Mouse (Mus musculus): ENCODE measurements at regions not wholly inside any gene's neighbourhood (a gene's known extent, or its start where the extent isn't known, plus 50 kb on each side); places are given as distances from the start of the nearest gene placed in this dataset.

DNA sequence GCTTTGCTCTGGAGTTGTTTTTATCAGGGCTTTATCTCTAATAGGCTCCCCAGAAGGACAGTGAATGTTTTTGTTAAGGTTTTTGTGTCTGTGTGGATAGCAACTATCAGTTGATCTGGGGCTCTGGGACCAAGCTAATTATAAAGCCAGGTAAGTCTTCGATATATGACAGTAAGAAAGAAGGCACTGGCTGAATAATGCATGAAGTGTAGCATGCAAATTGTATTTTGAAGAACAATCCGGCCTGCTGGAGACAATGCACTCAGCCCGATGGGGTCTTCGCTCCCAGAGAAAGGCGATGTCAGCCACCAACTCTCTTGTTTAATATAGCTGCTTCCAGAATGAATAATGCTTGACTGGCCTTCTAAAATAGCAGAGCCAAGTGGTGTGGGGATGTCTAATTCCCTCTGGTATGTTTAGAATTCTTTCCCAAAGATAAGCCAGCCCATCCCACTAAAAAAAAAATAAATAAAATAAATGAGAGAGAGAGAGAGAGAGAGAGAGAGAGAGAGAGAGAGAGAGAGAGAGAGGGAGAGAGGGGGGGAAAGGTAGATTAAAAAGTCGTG is 68.6 kb downstream of the Dad1 start:
- no peak for DNase-seq

DNA sequence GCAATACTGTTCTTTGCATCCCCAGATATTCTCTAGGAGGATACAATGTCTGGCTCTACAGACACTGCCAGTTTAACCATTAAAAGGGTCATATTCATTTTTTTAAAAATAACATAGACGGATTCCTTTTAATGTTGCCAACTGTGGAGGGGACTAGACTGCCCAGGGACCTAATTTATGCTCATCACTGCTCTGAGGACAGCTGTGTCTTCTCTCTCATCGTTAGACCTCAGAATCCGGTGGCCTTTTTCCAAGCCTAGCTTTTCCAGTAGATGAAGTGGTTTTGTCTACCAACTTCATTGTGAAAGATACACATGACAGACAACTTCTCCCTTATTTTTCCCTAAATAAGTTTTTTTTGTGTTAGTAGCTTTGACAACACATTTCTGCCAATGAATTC is 70.0 kb downstream of the Dad1 start:
- DNase-seq, result no peak

DNA sequence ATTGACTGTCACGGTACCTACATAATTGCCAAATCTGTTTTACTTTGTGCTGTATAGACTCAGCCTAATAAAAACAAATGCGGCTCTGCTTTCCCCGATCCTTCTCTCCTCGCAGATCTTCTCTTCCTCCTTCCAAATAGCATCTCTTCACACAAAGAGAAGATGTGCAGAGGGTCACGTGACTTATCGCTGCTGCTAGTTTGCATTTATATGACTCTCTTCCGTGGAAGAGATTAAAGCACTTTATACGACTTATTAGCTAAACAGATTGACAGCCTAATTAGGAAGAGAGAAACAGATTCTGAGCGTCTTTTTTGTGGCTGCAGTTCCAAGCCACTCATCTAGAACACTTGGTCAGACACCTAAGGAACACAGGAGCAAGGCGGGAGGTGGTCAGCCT is 71.1 kb downstream of the Dad1 start:
- no peak for DNase-seq

DNA sequence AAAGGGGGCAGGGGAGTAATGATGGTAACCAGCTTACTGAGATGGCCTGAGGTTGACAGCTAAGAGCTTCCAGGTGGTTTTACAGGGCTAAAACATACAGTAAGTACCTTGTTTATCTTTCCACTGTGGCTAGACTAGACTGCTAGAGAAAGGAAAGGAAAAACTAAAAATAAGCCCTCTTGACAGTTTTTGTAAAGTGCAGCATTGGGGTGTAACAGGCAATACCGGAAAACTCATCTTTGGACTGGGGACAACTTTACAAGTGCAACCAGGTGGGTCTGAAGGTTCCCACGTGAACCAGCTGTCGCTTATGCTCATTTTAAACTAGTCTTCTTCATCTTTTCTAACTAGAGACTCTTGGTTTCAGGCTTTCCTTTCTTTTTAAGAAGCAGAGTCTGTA is 72.6 kb downstream of the Dad1 start:
- no peak for DNase-seq

DNA sequence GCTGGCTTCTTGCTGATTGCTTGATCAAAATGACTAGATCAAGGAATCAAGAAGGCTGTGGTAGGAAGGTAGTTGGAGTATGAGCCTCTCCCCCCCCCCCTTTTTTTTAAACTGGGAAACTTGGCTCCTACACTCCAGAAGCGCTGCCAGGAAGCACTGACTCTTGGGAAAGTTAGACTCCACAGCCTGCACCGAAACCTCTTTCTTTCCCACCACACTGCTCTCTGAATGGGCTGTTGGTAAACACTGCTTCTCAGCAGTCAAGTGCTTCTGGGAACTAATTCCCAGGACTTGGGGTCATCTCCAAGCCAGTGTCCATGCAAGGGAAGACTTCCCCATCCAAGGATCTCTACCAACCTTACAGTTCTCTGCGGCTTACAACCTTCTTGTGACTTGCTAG is 73.2 kb downstream of the Dad1 start:
- DNase-seq, result no peak

DNA sequence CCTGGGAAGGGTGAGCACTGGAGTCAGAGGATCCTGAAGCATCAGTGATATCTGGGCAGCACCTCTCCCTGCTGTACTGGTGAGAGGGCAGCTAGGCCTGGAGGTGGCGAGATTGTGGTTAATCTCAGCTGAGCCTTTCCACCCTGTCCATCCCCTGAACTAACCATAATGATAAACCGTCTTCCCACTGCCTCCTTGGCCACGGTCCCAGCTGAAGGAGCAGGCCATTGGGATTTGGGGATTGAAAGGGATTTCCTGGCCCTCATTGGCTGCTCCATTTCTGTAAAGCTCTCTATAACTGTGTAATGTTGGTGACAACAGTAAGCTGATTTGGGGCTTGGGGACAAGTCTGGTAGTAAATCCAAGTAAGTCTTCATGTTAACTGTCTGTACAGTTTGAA is 73.6 kb downstream of the Dad1 start:
- DNase-seq, result no peak

DNA sequence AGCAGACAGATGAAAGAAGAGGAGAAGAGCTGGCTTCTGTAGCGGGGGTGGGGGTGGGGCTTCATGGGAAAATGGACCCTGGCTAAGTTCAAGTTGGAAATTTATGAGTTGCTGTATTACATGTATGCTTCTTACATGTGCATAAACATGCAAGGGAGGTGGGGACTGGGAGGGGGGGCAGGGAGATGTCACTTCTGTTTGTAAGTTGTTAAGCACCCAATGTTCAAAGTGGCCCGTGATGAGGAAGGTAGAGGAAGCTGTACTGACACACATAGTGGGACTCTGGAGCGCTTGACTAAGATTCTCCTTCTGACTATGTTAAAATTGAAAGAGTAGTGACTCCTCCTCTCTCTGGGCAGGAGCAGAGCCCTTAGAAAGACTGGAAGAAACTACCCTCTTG is 75.0 kb downstream of the Dad1 start:
- DNase-seq, result no peak

DNA sequence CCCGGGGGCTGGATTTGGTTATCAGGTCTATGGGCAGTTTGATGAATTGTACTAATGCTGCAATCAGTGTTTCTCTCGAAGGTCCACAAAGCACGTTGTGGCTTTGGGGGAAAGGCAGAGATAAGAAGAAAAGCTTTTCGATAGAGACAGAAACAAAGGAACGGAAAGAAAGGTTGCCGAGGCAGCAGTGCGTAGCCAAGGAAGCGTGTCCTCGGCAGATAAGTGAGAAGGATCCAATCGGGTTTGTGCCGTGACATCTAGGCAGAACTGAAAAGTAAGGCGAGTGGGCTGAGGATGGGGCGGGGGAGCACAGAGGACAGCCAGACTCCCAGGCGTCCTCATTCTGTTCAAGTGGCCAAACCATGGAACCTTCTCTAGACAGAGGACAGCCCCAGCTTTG is 77.4 kb downstream of the Dad1 start:
- DNase-seq, result no peak

DNA sequence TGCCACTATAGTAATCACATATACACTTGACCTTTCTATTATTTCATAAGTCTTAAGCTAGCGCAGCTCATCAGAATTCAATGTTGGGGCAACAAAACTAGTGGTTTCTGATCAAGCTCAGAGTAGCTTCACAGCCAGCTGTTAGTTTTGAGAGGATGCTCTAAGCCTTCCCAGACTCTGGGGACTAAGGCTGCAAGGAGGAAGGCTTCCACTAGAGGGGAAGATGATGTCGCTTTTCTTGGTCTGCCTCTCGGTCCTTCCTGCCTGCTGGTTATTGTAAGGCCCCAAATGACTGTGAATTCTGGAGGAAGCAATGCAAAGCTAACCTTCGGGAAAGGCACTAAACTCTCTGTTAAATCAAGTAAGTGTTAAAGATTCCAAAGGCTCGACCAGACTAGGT is 78.4 kb downstream of the Dad1 start:
- peak; percentile 67 for DNase-seq

DNA sequence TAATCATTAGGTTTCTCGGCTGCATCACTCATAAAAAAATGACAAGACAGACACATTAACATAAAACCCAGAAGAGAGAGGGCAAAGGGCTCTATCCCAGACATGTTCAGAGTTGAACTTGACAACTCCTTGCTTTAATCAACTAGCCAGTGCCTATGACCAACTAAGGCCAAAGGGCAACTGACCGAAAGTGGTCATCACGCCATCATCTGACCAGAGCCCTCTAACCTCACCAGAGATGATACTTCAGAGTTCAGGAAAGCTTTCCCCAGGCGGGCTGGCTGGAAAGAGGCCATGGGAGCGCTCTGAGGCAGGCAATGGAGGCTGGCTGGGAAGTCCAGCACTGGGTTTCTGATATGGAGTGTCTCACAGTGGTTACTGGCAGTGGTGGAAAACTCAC is 80.6 kb downstream of the Dad1 start:
- DNase-seq, result no peak

DNA sequence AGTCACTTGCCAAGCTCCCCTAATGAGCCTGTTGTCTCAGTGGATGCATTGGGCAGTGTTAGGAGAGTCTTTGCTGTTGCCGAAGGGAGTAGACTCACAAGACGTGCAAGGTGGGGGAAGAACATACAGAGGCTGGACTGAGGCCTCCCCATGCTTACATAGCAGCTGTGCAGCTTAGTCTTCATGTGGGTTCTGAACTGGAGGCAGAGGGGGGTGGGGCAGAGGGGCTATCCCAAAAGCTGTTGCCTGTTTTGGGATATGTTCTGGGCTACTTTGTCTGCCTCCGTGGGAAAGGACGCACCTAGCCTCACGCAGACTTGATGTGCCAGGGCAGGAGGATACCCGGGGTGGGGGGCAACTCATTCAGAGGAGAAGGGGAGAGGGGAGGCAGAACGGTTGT is 84.7 kb downstream of the Dad1 start:
- DNase-seq, result peak; percentile 51

DNA sequence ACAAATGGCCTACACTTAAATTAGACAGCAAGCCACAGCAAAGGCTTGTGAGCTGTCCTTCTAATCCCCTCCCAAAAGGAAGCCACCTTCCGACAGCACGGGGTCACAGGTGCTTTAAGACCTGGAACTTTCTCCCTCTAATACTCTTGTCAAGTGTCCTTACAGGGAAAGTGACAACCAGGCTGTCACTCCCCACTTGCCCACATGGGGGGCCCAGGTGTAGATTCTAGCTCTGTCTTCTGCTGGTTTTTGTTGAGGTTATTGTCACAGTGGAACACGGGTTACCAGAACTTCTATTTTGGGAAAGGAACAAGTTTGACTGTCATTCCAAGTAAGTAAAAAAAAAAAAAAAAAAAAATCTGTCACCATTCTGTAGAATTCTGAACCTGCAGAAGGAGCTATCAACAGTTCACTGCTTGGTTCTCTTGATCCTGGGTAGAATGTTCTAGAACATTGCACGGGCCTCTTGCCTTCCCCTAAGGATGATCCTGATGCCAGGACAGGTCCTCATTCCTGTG is 85.4 kb downstream of the Dad1 start:
- DNase-seq, result peak; percentile 85

DNA sequence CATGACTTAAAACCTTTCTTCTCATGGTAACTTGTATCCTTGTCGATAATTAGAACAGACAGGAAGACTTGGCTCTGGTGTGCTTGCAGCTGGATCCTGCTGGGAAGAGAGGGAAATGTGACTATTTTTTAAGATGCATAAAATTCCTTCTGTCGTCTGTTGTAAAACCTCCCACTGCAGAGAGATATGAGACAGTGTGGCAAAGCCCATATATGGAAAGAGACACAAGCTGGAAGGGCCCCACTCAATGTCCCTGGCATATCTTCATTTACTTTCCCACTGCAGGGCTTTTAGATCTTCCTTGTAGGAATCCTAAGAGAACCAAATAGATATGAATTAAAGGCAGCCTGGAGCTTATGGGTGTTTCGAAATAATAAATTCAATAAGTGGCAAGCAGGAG is 87.8 kb downstream of the Dad1 start:
- no peak for DNase-seq

DNA sequence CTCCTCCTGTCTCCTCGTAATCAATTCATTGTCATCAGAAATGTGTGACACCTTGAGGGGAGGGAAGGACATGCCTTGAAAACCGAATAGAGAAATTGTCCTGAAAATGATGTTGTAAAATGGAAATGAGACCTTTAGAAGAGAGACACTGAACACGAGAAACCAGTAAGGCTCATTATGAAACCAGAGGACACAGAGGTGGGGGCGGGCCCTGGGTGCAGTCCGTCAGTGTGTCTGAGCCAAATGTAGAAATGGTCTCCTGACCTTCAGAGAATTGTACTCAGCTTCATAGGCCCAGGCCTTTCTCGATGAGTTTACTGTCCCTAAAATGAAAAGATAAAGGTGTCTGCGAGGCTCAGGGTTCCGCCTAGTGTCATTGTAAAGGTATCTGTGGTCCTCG is 89.0 kb downstream of the Dad1 start:
- no peak for DNase-seq

DNA sequence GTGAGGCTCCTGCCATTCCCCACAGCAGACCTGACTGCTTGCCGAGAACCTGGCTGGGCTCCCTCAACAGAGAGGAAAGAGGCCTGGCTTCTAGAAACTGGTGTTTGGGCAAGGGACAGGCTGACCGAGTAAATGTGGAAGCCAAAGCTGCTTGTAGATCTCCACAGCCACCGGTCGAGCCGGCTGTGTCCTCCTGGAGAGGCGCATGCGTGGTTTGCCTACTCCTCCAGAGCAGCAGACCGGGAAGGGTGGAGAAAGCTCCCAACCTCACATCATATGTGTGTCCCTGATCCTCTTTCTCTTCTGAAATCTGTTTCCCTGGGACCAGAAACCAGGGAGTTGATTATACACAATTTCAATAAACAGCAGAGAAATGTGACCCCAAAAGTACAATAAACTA is 92.0 kb downstream of the Dad1 start:
- no peak for DNase-seq

DNA sequence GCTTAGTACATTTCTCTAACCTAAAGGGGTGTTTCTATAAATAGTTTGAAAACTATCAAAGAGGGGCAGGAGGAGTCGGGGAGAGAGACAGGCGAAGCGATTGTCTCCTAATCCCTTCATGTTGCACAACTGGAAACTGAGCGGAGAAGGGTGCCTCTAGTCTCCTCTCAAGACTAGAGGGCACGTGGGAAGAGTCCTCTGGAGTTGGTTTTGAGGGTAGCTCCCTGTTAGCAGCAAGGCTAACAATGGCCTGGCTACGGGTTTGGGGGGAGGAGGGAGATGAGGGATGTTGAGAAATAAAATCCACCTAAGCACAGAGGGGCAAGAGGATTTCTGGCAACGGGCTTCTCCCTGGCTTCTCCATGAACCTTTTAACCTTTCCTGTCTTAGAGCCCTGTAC is 92.7 kb downstream of the Dad1 start:
- DNase-seq, result no peak

DNA sequence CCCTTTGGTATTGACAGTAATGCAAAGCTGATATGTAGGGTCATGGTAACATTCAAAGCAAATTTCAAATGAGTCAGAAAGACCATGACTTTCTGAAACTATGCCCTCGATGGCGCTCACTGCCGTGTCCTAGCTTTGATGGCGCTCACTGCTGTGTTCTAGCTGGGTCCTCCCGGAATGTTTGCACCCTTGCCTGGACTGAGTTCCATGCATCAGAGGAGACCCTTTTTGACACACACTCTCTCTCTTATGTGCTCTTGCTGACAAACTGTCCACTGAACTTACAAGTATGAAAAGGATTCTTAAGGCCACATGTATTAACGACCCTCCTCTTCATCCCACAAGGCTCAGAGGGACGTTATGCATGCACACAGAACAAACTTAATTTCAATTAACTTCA is 94.1 kb downstream of the Dad1 start:
- no peak for DNase-seq

DNA sequence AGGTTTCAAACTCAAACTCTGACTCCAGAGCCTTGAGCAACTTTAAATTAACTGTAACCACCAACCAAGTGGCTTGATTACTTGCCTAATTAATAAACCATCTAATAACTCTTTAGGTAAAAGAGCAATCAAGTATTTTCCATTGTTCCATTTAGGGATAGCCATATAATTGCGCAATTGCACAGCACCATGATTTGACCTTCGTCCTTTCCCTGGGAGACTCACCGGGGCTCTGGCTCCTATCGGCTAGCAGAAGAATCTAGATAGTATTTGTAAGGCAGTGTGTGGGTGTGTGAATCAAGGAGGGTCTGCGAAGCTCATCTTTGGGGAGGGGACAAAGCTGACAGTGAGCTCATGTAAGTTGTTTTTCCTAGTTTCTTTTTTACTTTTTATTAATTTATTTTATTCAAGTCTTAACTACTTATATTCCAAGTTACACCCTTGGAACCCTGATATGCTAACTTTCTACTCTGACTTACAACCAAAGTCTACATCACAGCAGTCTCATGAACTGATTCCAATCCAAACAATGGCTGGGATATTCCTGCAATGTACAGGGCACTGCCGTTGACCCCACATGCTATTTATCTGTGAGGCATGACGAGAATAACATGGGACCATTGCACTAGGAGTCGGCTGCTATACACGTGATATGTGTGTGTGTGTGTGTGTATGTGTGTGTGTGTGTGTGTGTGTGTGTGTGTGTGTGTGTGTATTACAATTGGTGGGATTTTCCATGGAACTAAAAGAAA is 95.5 kb downstream of the Dad1 start:
- DNase-seq, result no peak

DNA sequence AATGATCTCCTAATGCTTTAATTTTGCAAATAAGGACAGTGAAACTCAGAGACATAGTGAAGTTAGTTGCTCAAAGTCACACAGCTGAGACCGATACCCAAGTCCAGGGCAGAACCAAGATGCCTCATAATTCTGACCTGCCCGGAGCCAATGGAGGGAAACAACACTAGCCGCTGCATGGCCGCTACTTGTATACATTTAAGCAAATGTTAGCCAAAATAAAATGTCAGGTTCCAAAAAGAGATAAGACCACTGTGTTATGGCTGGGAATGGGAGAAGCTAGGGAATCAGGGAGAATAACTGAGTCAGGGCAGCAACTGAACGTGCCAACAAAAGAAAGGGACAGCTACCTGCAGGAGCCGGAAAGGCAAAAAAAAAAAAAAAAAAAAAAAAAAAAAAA is 97.4 kb downstream of the Dad1 start:
- DNase-seq, result no peak

DNA sequence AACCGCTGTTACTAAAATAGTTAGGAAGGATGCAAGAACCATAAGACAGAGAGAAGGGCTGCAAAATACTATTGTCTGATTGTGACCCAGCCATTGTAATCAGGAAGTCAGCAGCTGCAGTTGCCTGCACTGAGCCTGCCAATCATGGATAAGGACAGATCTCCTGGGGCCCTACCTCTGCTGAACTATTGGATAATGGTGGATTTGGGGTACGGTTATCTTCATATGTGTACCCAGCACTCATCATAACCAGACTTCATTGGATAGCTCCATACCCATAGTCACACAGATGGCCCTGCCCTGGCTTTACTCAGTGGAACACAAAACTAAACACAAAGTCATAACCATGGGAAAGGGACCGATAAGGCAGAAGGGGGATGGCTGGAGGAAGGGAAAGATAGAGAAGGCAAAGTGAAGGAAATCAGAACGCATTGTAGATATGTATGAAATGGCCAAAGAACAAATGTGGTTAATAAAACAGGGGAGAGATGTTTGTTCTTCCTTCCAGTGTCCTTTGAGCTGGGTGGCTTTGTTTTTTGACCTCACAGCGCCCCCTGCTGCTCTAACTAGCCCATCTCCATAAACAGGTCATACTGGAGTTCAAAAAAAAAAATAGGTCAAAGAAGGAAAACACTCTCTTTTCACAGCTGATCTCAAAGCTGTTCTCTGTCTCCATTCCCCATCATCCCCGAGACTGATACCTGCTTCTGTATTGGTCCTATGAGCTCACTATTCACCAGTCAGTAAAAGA is 101.2 kb downstream of the Dad1 start:
- peak; percentile 84 for DNase-seq

DNA sequence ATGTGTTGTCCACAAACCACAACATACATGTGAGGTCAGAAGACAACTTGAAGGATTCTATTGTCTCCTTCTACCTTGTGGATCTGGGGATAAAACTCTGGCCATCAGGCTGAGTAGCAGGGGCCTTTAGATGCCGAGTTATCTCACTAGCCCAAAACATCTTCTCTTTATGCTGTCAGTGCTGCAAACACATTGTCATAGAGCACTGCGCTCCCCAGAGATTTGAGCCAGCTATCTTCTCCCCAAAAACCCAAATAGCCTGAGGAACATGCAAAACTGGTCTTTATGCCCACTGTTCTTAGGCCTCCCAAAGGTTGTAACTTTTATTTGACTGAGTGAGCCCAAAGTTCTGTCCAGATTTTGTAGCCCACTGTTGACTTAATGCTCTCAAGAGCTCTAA is 102.0 kb downstream of the Dad1 start:
- no peak for DNase-seq

DNA sequence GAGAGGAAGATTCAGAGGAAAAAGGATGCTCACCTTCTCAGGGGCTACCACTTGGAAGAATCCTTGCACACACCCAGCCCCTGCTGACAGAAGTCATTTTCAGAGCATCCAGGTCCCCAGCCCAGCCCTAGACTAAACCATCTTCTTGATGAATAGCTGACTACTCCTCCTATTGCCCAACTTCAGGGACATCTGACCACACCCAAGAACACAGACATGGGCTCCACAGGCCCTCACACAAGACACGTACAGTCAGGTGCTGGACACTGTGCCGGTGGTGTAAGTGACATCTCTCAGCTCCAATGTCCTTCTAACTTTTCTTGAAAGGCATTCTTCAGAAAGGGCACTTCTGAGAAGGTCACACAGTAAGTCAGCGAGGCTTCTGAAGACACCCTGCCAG is 102.6 kb downstream of the Dad1 start:
- no peak for DNase-seq

DNA sequence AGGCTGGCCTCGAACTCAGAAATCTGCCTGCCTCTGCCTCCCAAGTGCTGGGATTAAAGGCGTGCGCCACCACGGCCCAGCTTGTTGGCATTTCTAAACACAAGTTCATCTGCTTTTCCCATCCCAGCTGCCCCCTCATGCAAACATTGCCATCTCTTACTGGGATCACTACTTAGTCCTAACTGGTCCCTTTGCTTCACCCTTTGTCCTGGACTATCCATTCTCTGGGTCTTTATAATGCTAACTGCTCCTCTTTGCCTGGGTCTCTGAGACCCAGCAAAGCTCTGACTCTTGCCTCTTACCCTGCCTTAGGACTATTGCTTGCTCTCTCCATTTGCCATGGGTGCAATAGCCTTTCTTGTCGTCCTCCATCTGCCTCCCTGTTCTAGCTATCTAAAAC is 103.7 kb downstream of the Dad1 start:
- no peak for DNase-seq

DNA sequence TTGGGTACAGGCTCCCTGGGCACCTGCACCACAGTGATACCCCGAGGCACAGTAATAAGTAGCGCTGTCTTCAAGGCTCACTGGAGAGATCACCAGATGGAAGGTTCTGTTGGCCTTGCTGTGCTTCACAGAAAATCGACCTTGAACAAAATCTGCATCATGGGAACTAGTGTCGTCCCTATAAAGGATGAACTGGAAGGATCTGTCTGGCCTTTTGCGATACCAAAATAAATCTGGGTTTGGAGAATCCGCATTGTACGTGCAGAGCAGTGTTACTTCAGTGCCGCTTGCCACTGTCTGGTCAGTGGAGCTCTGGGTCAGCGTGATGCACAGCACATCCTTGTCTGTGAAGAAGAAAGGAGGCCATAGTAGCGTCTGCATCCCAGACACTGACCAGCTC is 105.3 kb downstream of the Dad1 start:
- no peak for DNase-seq

All from thymus, postnatal 14 days (tissue).